Mouse (Mus musculus): ENCODE measurements around the gene Galnt2. TPM values are rescaled to one million over a fixed set of nuclear protein-coding genes. Genes with fewer than 3 reads are reported as not detected.

Galnt2 gene
- 58.5 and 60.5 TPM in 2 replicates for polyA plus RNA-seq (2014; fragmentation: Nextera tagmentation; extraction: Ambion mirVana)

DNA sequence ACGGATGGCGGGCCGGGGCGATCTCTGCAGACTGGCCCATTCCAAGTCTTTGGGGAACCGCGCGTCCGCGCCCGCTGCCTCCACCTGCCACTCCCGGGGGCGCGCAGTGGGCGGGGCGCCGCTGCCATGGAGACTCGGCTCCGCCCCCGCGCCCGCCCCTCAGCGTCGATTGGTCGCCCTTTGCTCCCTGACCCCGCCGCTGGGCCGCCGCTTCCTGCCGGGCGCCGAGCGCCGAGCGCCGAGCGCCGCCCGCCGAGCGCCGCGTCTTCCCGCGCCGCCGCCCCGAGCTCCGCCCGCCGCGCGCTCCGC is at the start of gene Galnt2:
TSS of gene Galnt2 (plus strand) at position 216 of the 309 bp plus-strand sequence.
- under 1% methylated on average over 45 of the region's 53 CpGs for WGBS
- peaks cover 17 to 35% of the 10 kb centered on the region in 2 experiments for H3K4me1 ChIP-seq (ENCODE audit: control insufficient read depth in 2 of 2, insufficient read depth in 2 of 2, low read length in 2 of 2)
- no peaks in the 10 kb centered on the region for H3K9me3 ChIP-seq (ENCODE audit: control insufficient read depth, low read length)
- H3K9ac ChIP-seq (ENCODE audit: low read length): peak within 1 kb of the TSS; percentile 90
- peak; percentile 79 for ATAC-seq (ENCODE audit: insufficient number of reproducible peaks, insufficient read depth, low FRiP score, low read depth)
- H3K36me3 ChIP-seq (ENCODE audit: control insufficient read depth, insufficient read depth, low read length): no peaks in the 10 kb centered on the region
- H3K4me2 ChIP-seq (ENCODE audit: low read length): peak within 1 kb of the TSS; percentile 79
- peak within 1 kb of the TSS; percentile 71 to 92 for H3K4me3 ChIP-seq (ENCODE audit: control insufficient read depth in 1 of 2, insufficient read depth in 1 of 2, low read depth in 1 of 2, low read length in 2 of 2)
- H3K27me3 ChIP-seq (ENCODE audit: control insufficient read depth, insufficient read depth, low read length): no peaks in the 10 kb centered on the region
- peak within 1 kb of the TSS; percentile 84 to 92 for H3K27ac ChIP-seq (replicated peaks in 1 of 2; ENCODE audit: control insufficient read depth in 1 of 2, insufficient read depth in 1 of 2, low read depth in 2 of 2, low read length in 2 of 2)

DNA sequence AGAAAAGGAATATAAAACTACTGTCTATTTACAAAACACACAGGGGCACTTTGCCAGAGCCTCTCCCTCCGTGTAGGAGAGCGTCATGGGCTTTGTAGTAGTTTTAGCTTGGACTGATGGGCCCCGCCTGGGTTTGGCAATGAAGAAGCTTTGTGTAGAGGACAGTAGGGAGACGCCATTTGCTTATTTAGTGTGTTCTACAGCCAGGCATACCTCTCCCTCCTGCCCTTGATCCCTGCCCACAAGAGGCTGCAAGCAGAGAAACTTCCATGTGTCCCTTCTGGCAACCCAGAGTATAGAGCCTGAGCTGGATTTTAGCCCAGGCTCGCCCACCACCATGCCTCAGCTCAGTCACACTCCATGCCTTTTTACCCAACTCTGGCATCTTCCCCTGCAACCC is 49.4 kb upstream of the Galnt2 start:
- Histone ChIP-seq H3K4me2 (ENCODE audit: low read length) (no peak overlapping the region), H3K9me3 (ENCODE audit: control insufficient read depth, low read length) (no peaks in the 10 kb centered on the region), H3K27me3 (ENCODE audit: control insufficient read depth, insufficient read depth, low read length) (peaks cover 17% of the 10 kb centered on the region), H3K27ac (replicated peaks in 1 of 2; ENCODE audit: control insufficient read depth in 1 of 2, insufficient read depth in 1 of 2, low read depth in 2 of 2, low read length in 2 of 2) (peak overlapping the region; percentile 46 to 74; a peak in 3 of 4 replicates), H3K4me1 (ENCODE audit: control insufficient read depth in 2 of 2, insufficient read depth in 2 of 2, low read length in 2 of 2) (peaks cover 26 to 32% of the 10 kb centered on the region in 2 experiments), H3K4me3 (ENCODE audit: control insufficient read depth in 1 of 2, insufficient read depth in 1 of 2, low read depth in 1 of 2, low read length in 2 of 2) (no peak overlapping the region), H3K36me3 (ENCODE audit: control insufficient read depth, insufficient read depth, low read length) (no peaks in the 10 kb centered on the region), H3K9ac (ENCODE audit: low read length) (no peak overlapping the region)
- no peak for ATAC-seq (ENCODE audit: insufficient number of reproducible peaks, insufficient read depth, low FRiP score, low read depth)
- 56% methylated on average over 5 of the region's 5 CpGs for WGBS

GRCm38 (mm10) chr8:124182224-124182623 is 49.0 kb upstream of the Galnt2 start:
- Histone ChIP-seq H3K27me3 (ENCODE audit: control insufficient read depth, insufficient read depth, low read length) (peaks cover 22% of the 10 kb centered on the region), H3K27ac (replicated peaks in 1 of 2; ENCODE audit: control insufficient read depth in 1 of 2, insufficient read depth in 1 of 2, low read depth in 2 of 2, low read length in 2 of 2) (peak overlapping the region; percentile 63 to 74), H3K4me3 (ENCODE audit: control insufficient read depth in 1 of 2, insufficient read depth in 1 of 2, low read depth in 1 of 2, low read length in 2 of 2) (no peak overlapping the region), H3K36me3 (ENCODE audit: control insufficient read depth, insufficient read depth, low read length) (no peaks in the 10 kb centered on the region), H3K4me1 (ENCODE audit: control insufficient read depth in 2 of 2, insufficient read depth in 2 of 2, low read length in 2 of 2) (peaks cover 26 to 32% of the 10 kb centered on the region in 2 experiments), H3K4me2 (ENCODE audit: low read length) (peak overlapping the region; percentile 36), H3K9me3 (ENCODE audit: control insufficient read depth, low read length) (no peaks in the 10 kb centered on the region), H3K9ac (ENCODE audit: low read length) (no peak overlapping the region)
- peak; percentile 91 for ATAC-seq (ENCODE audit: insufficient number of reproducible peaks, insufficient read depth, low FRiP score, low read depth)
- WGBS: 10% methylated on average over 13 of the region's 13 CpGs

- H3K4me2 ChIP-seq (ENCODE audit: low read length): no peak overlapping the region
- WGBS: 64% methylated on average over 3 of the region's 3 CpGs
- H3K9me3 ChIP-seq (ENCODE audit: control insufficient read depth, low read length): no peaks in the 10 kb centered on the region
- no peak for ATAC-seq (ENCODE audit: insufficient number of reproducible peaks, insufficient read depth, low FRiP score, low read depth)
- no peak overlapping the region for H3K9ac ChIP-seq (ENCODE audit: low read length)
- H3K27me3 ChIP-seq (ENCODE audit: control insufficient read depth, insufficient read depth, low read length): peaks cover 22% of the 10 kb centered on the region
- H3K4me3 ChIP-seq (ENCODE audit: control insufficient read depth in 1 of 2, insufficient read depth in 1 of 2, low read depth in 1 of 2, low read length in 2 of 2): no peak overlapping the region
- H3K27ac ChIP-seq (replicated peaks in 1 of 2; ENCODE audit: control insufficient read depth in 1 of 2, insufficient read depth in 1 of 2, low read depth in 2 of 2, low read length in 2 of 2): no peak overlapping the region
- peaks cover 26 to 32% of the 10 kb centered on the region in 2 experiments for H3K4me1 ChIP-seq (ENCODE audit: control insufficient read depth in 2 of 2, insufficient read depth in 2 of 2, low read length in 2 of 2)
- H3K36me3 ChIP-seq (ENCODE audit: control insufficient read depth, insufficient read depth, low read length): no peaks in the 10 kb centered on the region
Measured at GRCm38 (mm10) chr8:124184078-124184477, 47.1 kb upstream of the Galnt2 start.

DNA sequence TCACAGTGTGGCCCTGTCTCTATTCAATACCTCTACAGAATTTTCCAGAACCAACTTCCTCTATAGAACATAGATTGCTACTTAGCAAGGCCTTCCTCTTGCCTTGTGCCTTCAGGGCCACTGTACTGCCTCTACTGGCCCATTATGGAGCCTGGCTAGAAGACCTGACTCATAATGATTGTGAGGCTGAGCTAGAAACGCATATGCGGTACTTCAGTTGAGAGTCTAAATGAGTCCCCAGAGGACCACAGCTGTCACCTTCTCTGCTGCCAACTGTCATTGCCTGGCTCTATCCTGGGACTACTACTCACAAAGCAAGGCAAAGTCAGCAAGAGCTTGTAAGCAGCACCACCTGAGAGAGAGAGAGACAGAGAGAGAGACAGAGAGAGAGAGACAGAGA is 46.7 kb upstream of the Galnt2 start:
- ATAC-seq (ENCODE audit: insufficient number of reproducible peaks, insufficient read depth, low FRiP score, low read depth): no peak
- Histone ChIP-seq H3K27ac (replicated peaks in 1 of 2; ENCODE audit: control insufficient read depth in 1 of 2, insufficient read depth in 1 of 2, low read depth in 2 of 2, low read length in 2 of 2) (no peak overlapping the region), H3K27me3 (ENCODE audit: control insufficient read depth, insufficient read depth, low read length) (peaks cover 22% of the 10 kb centered on the region), H3K4me3 (ENCODE audit: control insufficient read depth in 1 of 2, insufficient read depth in 1 of 2, low read depth in 1 of 2, low read length in 2 of 2) (no peak overlapping the region), H3K9me3 (ENCODE audit: control insufficient read depth, low read length) (no peaks in the 10 kb centered on the region), H3K36me3 (ENCODE audit: control insufficient read depth, insufficient read depth, low read length) (no peaks in the 10 kb centered on the region), H3K9ac (ENCODE audit: low read length) (no peak overlapping the region), H3K4me1 (ENCODE audit: control insufficient read depth in 2 of 2, insufficient read depth in 2 of 2, low read length in 2 of 2) (peaks cover 26 to 32% of the 10 kb centered on the region in 2 experiments), H3K4me2 (ENCODE audit: low read length) (no peak overlapping the region)
- 43% methylated on average over 2 of the region's 2 CpGs for WGBS

DNA sequence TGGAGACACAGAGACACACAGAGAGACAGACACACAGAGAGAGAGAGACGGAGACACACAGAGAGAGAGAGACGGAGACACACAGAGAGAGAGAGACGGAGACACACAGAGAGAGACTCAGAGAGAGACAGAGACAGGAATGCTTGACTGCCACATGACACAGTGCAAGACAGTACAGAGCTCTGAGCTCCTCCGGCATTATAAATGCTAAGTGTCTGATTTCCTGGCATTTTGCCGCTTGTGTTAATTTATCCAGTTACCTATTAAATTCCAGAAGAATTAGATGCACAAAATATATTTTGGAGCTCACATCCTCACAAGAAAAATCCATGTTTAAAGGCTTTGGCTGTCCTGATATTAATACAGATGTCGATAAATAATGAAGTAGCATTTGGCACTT is 46.1 kb upstream of the Galnt2 start:
- H3K36me3 ChIP-seq (ENCODE audit: control insufficient read depth, insufficient read depth, low read length): no peaks in the 10 kb centered on the region
- H3K27me3 ChIP-seq (ENCODE audit: control insufficient read depth, insufficient read depth, low read length): peaks cover 19% of the 10 kb centered on the region
- peaks cover 26 to 32% of the 10 kb centered on the region in 2 experiments for H3K4me1 ChIP-seq (ENCODE audit: control insufficient read depth in 2 of 2, insufficient read depth in 2 of 2, low read length in 2 of 2)
- WGBS: 84% methylated on average over 6 of the region's 6 CpGs
- H3K4me2 ChIP-seq (ENCODE audit: low read length): no peak overlapping the region
- no peak for ATAC-seq (ENCODE audit: insufficient number of reproducible peaks, insufficient read depth, low FRiP score, low read depth)
- H3K27ac ChIP-seq (replicated peaks in 1 of 2; ENCODE audit: control insufficient read depth in 1 of 2, insufficient read depth in 1 of 2, low read depth in 2 of 2, low read length in 2 of 2): no peak overlapping the region
- H3K4me3 ChIP-seq (ENCODE audit: control insufficient read depth in 1 of 2, insufficient read depth in 1 of 2, low read depth in 1 of 2, low read length in 2 of 2): no peak overlapping the region
- H3K9ac ChIP-seq (ENCODE audit: low read length): no peak overlapping the region
- H3K9me3 ChIP-seq (ENCODE audit: control insufficient read depth, low read length): no peaks in the 10 kb centered on the region

- H3K36me3 ChIP-seq (ENCODE audit: control insufficient read depth, insufficient read depth, low read length): no peaks in the 10 kb centered on the region
- WGBS: 80% methylated on average over 7 of the region's 7 CpGs
- peaks cover 27% of the 10 kb centered on the region for H3K27me3 ChIP-seq (ENCODE audit: control insufficient read depth, insufficient read depth, low read length)
- H3K4me1 ChIP-seq (ENCODE audit: control insufficient read depth in 2 of 2, insufficient read depth in 2 of 2, low read length in 2 of 2): peaks cover 0 to 5% of the 10 kb centered on the region in 2 experiments; a peak in 1 of 4 replicates
- H3K4me3 ChIP-seq (ENCODE audit: control insufficient read depth in 1 of 2, insufficient read depth in 1 of 2, low read depth in 1 of 2, low read length in 2 of 2): no peak overlapping the region
- no peak overlapping the region for H3K4me2 ChIP-seq (ENCODE audit: low read length)
- ATAC-seq (ENCODE audit: insufficient number of reproducible peaks, insufficient read depth, low FRiP score, low read depth): no peak
- no peaks in the 10 kb centered on the region for H3K9me3 ChIP-seq (ENCODE audit: control insufficient read depth, low read length)
- no peak overlapping the region for H3K9ac ChIP-seq (ENCODE audit: low read length)
- no peak overlapping the region for H3K27ac ChIP-seq (replicated peaks in 1 of 2; ENCODE audit: control insufficient read depth in 1 of 2, insufficient read depth in 1 of 2, low read depth in 2 of 2, low read length in 2 of 2)
Measured at GRCm38 (mm10) chr8:124190388-124190787, 40.8 kb upstream of the Galnt2 start.

DNA sequence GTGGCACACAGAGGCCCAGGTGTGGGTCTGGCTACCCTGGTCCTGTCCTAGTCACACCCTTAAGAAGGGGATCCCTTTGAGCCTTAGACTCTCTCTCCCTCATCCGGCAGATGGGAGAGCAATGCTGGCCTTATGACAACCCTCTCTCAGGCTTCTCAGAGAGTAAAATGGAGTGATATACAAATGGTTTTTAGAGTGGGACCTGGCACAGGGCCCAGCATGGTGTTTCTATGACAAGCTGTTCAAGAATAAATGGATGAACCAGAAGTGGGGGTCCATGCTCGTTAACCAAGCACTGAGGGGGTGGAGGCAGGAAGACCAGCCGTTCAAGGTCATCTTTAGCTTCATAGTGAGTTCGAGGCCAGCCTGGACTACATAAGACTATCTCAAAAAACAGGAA is 38.9 kb upstream of the Galnt2 start:
- peaks cover 2 to 5% of the 10 kb centered on the region in 2 experiments; a peak in 2 of 4 replicates for H3K4me1 ChIP-seq (ENCODE audit: control insufficient read depth in 2 of 2, insufficient read depth in 2 of 2, low read length in 2 of 2)
- no peak for ATAC-seq (ENCODE audit: insufficient number of reproducible peaks, insufficient read depth, low FRiP score, low read depth)

More for the DNA sequence above, 38.9 kb upstream of the Galnt2 start:
- H3K27me3 ChIP-seq (ENCODE audit: control insufficient read depth, insufficient read depth, low read length): peaks cover 12% of the 10 kb centered on the region; the same call in 1 of the 2 replicates
- no peak overlapping the region for H3K27ac ChIP-seq (replicated peaks in 1 of 2; ENCODE audit: control insufficient read depth in 1 of 2, insufficient read depth in 1 of 2, low read depth in 2 of 2, low read length in 2 of 2)
- no peaks in the 10 kb centered on the region for H3K9me3 ChIP-seq (ENCODE audit: control insufficient read depth, low read length)
- WGBS: 71% methylated on average over 4 of the region's 4 CpGs
- H3K9ac ChIP-seq (ENCODE audit: low read length): no peak overlapping the region
- no peaks in the 10 kb centered on the region for H3K36me3 ChIP-seq (ENCODE audit: control insufficient read depth, insufficient read depth, low read length)
- H3K4me3 ChIP-seq (ENCODE audit: control insufficient read depth in 1 of 2, insufficient read depth in 1 of 2, low read depth in 1 of 2, low read length in 2 of 2): no peak overlapping the region
- H3K4me2 ChIP-seq (ENCODE audit: low read length): no peak overlapping the region

All from heart, embryonic 14.5 days (tissue).